Mouse (Mus musculus) stomach, postnatal 0 days (tissue): ENCODE results near the gene Itpr3.

ENCODE experiments used
- CTCF ChIP-seq: IDR thresholded peaks from 2 replicates; pipeline ENCODE4 v1.5.1; 2016; ENCODE audit warnings: antibody characterized with exemption, low read depth, mild to moderate bottlenecking, moderate library complexity
- EP300 ChIP-seq: optimal IDR thresholded peaks from 2 replicates; pipeline ENCODE3; 2016; ENCODE audit warnings: antibody characterized with exemption

DNA sequence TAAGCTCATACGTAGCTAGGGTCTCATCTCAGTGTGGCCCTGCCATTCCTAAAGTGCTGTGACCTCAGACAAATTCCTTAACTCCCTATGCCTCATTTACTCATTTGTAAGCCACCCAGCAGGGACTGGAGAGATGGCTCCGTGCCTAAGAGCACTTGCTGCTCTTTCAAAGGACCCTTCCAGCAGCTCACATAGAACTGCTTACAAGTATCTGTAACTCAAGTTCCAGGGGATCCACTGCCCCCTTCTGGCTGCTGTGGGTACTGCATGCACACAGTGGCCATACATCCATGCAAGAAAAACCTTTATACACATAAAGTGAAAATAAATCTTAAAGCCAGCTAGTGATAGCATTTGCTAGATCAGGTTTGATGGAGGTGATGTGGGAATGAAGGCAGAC is 28.6 kb downstream of the Itpr3 start:
- TF ChIP-seq CTCF, result peak; percentile 84
- TF ChIP-seq EP300, result no peak
